19 mouse cellular contexts compared by ENCODE assay signal in genomic region chr12:36722754-36723153, GRCm38 (mm10).
DNase-seq lines count a peak whose midpoint lies in the region; ATAC-seq and TF ChIP-seq lines count a peak whose summit lies in the region.
"Had no signal": no experiment of that assay in that cellular context is flagged by ENCODE, and none has a peak within 500 bp of the region (broad histone marks: within the 10 kb centered on the region; RNA-seq: fewer than 3 reads in every experiment).

No protein-coding gene starts in this region.

- H3K27ac ChIP-seq in embryonic facial prominence, embryonic 14.5 days (replicated peaks; ENCODE audit: low read depth, low read length): peak overlapping the region; percentile 21; the same call in 1 of the 2 replicates
- H3K27ac ChIP-seq in embryonic facial prominence, embryonic 10.5 days (replicated peaks): no peak overlapping the region
- H3K27ac ChIP-seq in kidney, adult 2 months (ENCODE audit: insufficient read depth, low read depth, low read length): no peak overlapping the region
- no peak overlapping the region for H3K27ac ChIP-seq in CH12.LX (ENCODE audit: insufficient read depth, low read depth)
- H3K27ac ChIP-seq: embryonic facial prominence, embryonic 12.5 days; hindbrain, embryonic 14.5 days; liver, embryonic 15.5 days; midbrain, embryonic 10.5 days; stomach, postnatal 0 days had no signal

- dilution Hi-C loops in CH12.LX (cut with MboI; ENCODE audit: extremely low pct_ligation_motif_present, extremely low pct_unique_long_range_greater_than_20kb, low sequenced_read_pairs): no loop called here

- in situ Hi-C loops in CH12.LX (cut with MboI; ENCODE audit: low pct_ligation_motif_present, low pct_unique_long_range_greater_than_20kb, low sequenced_read_pairs): loop anchor here (10.0 kb wide), 1 partner anchor 212 kb away; no protein-coding TSS in a partner anchor

- H3K27me3 ChIP-seq in embryonic facial prominence, embryonic 14.5 days (replicated peaks; ENCODE audit: control insufficient read depth, insufficient read depth, low read length): no peaks in the 10 kb centered on the region
- no peaks in the 10 kb centered on the region for H3K27me3 ChIP-seq in embryonic facial prominence, embryonic 10.5 days (replicated peaks; ENCODE audit: low read depth, poor library complexity, severe bottlenecking)
- no peaks in the 10 kb centered on the region for H3K27me3 ChIP-seq in kidney, adult 2 months (replicated peaks; ENCODE audit: control insufficient read depth, insufficient read depth, low read length)
- H3K27me3 ChIP-seq in CH12.LX (replicated peaks): no peaks in the 10 kb centered on the region
- H3K27me3 ChIP-seq: embryonic facial prominence, embryonic 12.5 days; liver, embryonic 15.5 days had no signal

- DNase-seq in embryonic facial prominence, embryonic 14.5 days (ENCODE audit: low spot score): peak; percentile 32
- DNase-seq in embryonic facial prominence, embryonic 10.5 days (ENCODE audit: low spot score): no peak
- DNase-seq in kidney, adult 2 months: peak; percentile 14
- DNase-seq in kidney, postnatal 25 days: no peak
- no peak for DNase-seq in CH12.LX (ENCODE audit: extremely low read depth)
- no peak for DNase-seq in retina, embryonic 14.5 days (ENCODE audit: low spot score)
- no peak for DNase-seq in thymus, postnatal 4 days
- DNase-seq: adrenal gland, postnatal 36 days; cerebellum, postnatal 25 days; gastrocnemius, postnatal 25 days; right cerebral cortex, adult 18-20 months; thymus, postnatal 25 days had no signal

- H3K4me1 ChIP-seq in embryonic facial prominence, embryonic 14.5 days (ENCODE audit: control insufficient read depth, insufficient read depth, low read length): 0 out of 2 replicates have a peak, but pooled peaks cover 16% of the 10 kb centered on the region
- H3K4me1 ChIP-seq in embryonic facial prominence, embryonic 10.5 days: peaks cover 16% of the 10 kb centered on the region
- H3K4me1 ChIP-seq in kidney, adult 2 months (ENCODE audit: control insufficient read depth, insufficient read depth, low read length): peaks cover 3% of the 10 kb centered on the region; the same call in 1 of the 2 replicates
- peaks cover 2 to 34% of the 10 kb centered on the region in 2 experiments; a peak in 3 of 4 replicates for H3K4me1 ChIP-seq in CH12.LX (ENCODE audit: control insufficient read depth in 1 of 2, insufficient read depth in 2 of 2)
- H3K4me1 ChIP-seq: liver, embryonic 15.5 days; midbrain, embryonic 10.5 days had no signal

- TF ChIP-seq RAD21 in CH12.LX (IDR thresholded peaks at IDR 0.05; ENCODE audit: low read depth, low read length): no peak

- TF ChIP-seq POLR2A in kidney, adult 2 months (IDR thresholded peaks at IDR 0.05; ENCODE audit: low read depth, low read length): no peak
- TF ChIP-seq POLR2A in CH12.LX (IDR thresholded peaks at IDR 0.05; ENCODE audit: low read depth, low read length): no peak

- no peak for TF ChIP-seq EP300 in CH12.LX (IDR thresholded peaks at IDR 0.05; ENCODE audit: low read length)

- no peak for ATAC-seq in embryonic facial prominence, embryonic 14.5 days (ENCODE audit: low read depth)
- ATAC-seq in hematopoietic stem cell, adult 5-6 weeks (replicated peaks in 1 of 2; ENCODE audit: insufficient read depth in 1 of 2, low FRiP score in 2 of 2, low TSS enrichment in 1 of 2, low read depth in 1 of 2, poor library complexity in 2 of 2, severe bottlenecking in 2 of 2): peak; percentile 17 to 29; a peak in 1 of 4 replicates
- ATAC-seq: intestine, postnatal 0 days had no signal

- H3K9ac ChIP-seq in embryonic facial prominence, embryonic 14.5 days (ENCODE audit: low read depth, low read length): no peak overlapping the region
- no peak overlapping the region for H3K9ac ChIP-seq in CH12.LX (ENCODE audit: insufficient read depth, low read depth)
- H3K9ac ChIP-seq: embryonic facial prominence, embryonic 12.5 days; hindbrain, embryonic 14.5 days; liver, embryonic 15.5 days had no signal

- H3K79me2 ChIP-seq in CH12.LX (replicated peaks; ENCODE audit: control insufficient read depth, extremely low read depth, insufficient read depth, poor library complexity, severe bottlenecking): no peaks in the 10 kb centered on the region

- no peaks in the 10 kb centered on the region for H3K36me3 ChIP-seq in embryonic facial prominence, embryonic 14.5 days (ENCODE audit: control insufficient read depth, insufficient read depth, low read length)
- no peaks in the 10 kb centered on the region for H3K36me3 ChIP-seq in embryonic facial prominence, embryonic 10.5 days (replicated peaks)
- no peaks in the 10 kb centered on the region for H3K36me3 ChIP-seq in kidney, adult 2 months (ENCODE audit: control insufficient read depth, insufficient read depth, low read length)
- H3K36me3 ChIP-seq in CH12.LX (replicated peaks in 1 of 2; ENCODE audit: control insufficient read depth in 1 of 2, insufficient read depth in 1 of 2, low read length in 1 of 2): no peaks in the 10 kb centered on the region
- H3K36me3 ChIP-seq: embryonic facial prominence, embryonic 12.5 days; liver, embryonic 15.5 days; midbrain, embryonic 10.5 days had no signal

- no peak overlapping the region for H3K4me3 ChIP-seq in embryonic facial prominence, embryonic 14.5 days (ENCODE audit: low read depth, low read length)
- H3K4me3 ChIP-seq in embryonic facial prominence, embryonic 10.5 days: no peak overlapping the region
- H3K4me3 ChIP-seq in kidney, adult 2 months (ENCODE audit: insufficient read depth, low read depth, low read length): no peak overlapping the region
- H3K4me3 ChIP-seq in CH12.LX (replicated peaks in 1 of 3; ENCODE audit: low read depth in 2 of 3, low read length in 2 of 3, poor library complexity in 1 of 3): no peak overlapping the region
- H3K4me3 ChIP-seq: embryonic facial prominence, embryonic 12.5 days; liver, embryonic 15.5 days; midbrain, embryonic 10.5 days had no signal

- H3K4me2 ChIP-seq in embryonic facial prominence, embryonic 14.5 days (ENCODE audit: low read depth, low read length): no peak overlapping the region
- peak overlapping the region; percentile 24; the same call in 1 of the 2 replicates for H3K4me2 ChIP-seq in CH12.LX (ENCODE audit: insufficient read depth, low read depth, poor library complexity, severe bottlenecking)
- H3K4me2 ChIP-seq: embryonic facial prominence, embryonic 12.5 days; hindbrain, embryonic 14.5 days; liver, embryonic 15.5 days had no signal

- H3K9me3 ChIP-seq in embryonic facial prominence, embryonic 14.5 days (ENCODE audit: control insufficient read depth, low read length): no peaks in the 10 kb centered on the region
- no peaks in the 10 kb centered on the region for H3K9me3 ChIP-seq in embryonic facial prominence, embryonic 10.5 days
- no peaks in the 10 kb centered on the region for H3K9me3 ChIP-seq in CH12.LX (replicated peaks; ENCODE audit: low read length)
- H3K9me3 ChIP-seq: embryonic facial prominence, embryonic 12.5 days; liver, embryonic 15.5 days; midbrain, embryonic 10.5 days had no signal

- no peak for TF ChIP-seq CTCF in kidney, adult 2 months (conservative IDR thresholded peaks at IDR 0.05; ENCODE audit: insufficient read depth, insufficient read length, low read depth, low read length)
- no peak for TF ChIP-seq CTCF in CH12.LX (conservative IDR thresholded peaks at IDR 0.05 in 1 of 2, IDR thresholded peaks at IDR 0.05 in 1 of 2; ENCODE audit: low read depth in 2 of 2, low read length in 2 of 2)

- 67% methylated on average over 6 of the region's 6 CpGs for WGBS in embryonic facial prominence, embryonic 14.5 days
- 92% methylated on average over 6 of the region's 6 CpGs for WGBS in embryonic facial prominence, embryonic 10.5 days
- 54% methylated on average over 6 of the region's 6 CpGs for WGBS in kidney, adult 2 months

TF ChIP-seq in CH12.LX, 34 proteins besides CTCF, POLR2A, EP300 and RAD21:
- no peak for TF ChIP-seq UBTF (IDR thresholded peaks at IDR 0.05; ENCODE audit: low read depth, low read length)
- TF ChIP-seq MYC (IDR thresholded peaks at IDR 0.05; ENCODE audit: low read depth, low read length): no peak
- TF ChIP-seq HCFC1 (IDR thresholded peaks at IDR 0.05; ENCODE audit: low read depth, low read length): no peak
- no peak for TF ChIP-seq E2F4 (IDR thresholded peaks at IDR 0.05; ENCODE audit: insufficient replicate concordance, low read depth, low read length)
- 0 out of 2 replicates have a peak, but pooled peaks have one; percentile 10 for TF ChIP-seq JUND (conservative IDR thresholded peaks at IDR 0.05; ENCODE audit: low read depth, low read length)
- no peak for TF ChIP-seq ZKSCAN1 (IDR thresholded peaks at IDR 0.05; ENCODE audit: borderline replicate concordance, low read depth, low read length)
- TF ChIP-seq TBP (conservative IDR thresholded peaks at IDR 0.05; ENCODE audit: low read depth, low read length): no peak
- no peak for TF ChIP-seq TCF12 (IDR thresholded peaks at IDR 0.05; ENCODE audit: low read depth, low read length)
- 0 out of 2 replicates have a peak, but pooled peaks have one; percentile 4 for TF ChIP-seq JUN (IDR thresholded peaks at IDR 0.05; ENCODE audit: insufficient read depth, low read depth, low read length)
- no peak for TF ChIP-seq IRF4 (IDR thresholded peaks at IDR 0.05; ENCODE audit: low read depth, low read length)

Comparison
In these comparisons a context has a peak if more than half of its experiments do, and no peak if none do; other contexts are left out.
1. DNase-seq: peak in embryonic facial prominence, embryonic 14.5 days (single experiment) and kidney, adult 2 months (single experiment); none in embryonic facial prominence, embryonic 10.5 days (single experiment), kidney, postnatal 25 days (0 of 2), CH12.LX (single experiment), retina, embryonic 14.5 days (single experiment) and thymus, postnatal 4 days (single experiment).